Mouse (Mus musculus): ENCODE results near the gene Sebox.
"Not testable (repeated sequence)": the region's sequence is repeated elsewhere in the genome, so short reads cannot be mapped to it uniquely, and the experiment has no call there.

The Sebox gene

DNA sequence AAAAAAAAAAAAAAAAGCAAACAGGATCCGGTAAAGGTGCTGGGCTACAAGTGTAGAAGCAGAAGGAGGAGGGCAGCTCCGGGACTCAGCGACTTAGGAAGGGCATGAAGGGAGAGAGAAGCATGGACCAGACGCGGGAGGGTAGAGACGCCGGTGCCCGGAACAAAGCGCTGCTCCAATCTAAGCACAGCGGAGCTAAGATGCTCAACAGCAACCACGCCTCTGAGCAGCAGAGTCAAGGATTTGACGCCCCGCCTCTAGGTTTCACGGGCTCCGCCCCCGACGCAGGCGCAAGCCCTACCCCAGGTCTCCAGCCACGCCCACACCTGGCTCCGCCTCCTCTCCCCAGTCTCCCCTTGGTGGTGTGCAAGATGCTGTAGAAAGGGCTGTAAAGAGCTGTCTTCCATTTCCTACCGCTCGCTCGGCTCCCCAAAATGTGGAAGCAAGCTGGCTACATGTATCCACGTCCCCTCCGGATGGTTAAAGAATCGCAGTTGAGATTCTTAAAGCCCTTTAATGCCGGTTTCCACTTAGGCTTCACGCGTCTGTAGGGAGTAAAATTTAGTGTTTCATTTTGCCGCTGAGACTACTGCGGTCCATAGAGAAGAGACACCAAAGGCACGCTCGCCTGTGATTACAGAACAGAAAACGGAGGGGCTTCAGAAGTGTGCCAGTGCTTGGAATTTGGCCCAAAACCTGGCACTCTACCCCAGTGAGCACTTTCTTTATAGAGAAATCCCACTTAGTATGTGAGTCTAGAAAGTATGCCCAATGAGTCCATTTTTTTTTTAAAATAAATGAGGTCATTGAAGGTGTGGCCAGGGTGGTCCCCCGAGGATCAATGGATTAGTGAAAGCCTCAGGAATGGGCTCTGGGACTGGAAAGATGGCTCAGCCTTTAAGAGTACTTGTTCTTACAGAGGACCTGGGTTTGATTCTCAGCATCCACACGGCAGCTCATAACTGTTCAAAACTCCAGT lies 5.4 kb upstream of the Sebox start, which contains the start of gene Sarm1:
Gene Sarm1, minus strand, starts transcription at position 211 of the 979 bp plus-strand sequence.
- DNase-seq (ENCODE audit: low spot score) = peak; percentile 98

DNA sequence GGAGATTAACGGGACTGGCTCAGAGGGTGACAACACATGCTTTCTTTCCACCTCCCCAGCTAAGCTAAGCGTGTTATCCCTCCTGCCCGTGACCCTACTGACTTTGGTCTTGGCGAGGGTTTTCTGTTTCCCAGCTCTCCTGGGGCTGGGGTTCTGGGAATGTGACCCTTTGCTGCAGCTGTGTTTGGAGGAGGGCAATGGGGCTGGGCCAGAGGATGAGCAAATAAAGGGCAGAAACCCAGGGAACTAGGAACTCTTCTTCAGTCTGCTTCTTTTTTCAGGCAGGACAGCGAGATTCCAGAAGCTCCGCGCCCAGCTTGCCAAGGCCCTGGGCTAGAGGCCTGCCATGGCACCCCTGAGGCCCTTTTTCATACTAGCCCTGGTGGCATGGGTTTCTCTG lies 4.2 kb upstream of the Sebox start, which contains the start of gene Vtn:
Gene Vtn, plus strand, starts transcription at position 88 of the 400 bp plus-strand sequence.
- DNase-seq (ENCODE audit: low spot score) = no peak

- DNase-seq (ENCODE audit: low spot score) = no peak
Observed at GRCm38 (mm10) chr11:78499543-78499942, 3.7 kb upstream of the Sebox start.

DNA sequence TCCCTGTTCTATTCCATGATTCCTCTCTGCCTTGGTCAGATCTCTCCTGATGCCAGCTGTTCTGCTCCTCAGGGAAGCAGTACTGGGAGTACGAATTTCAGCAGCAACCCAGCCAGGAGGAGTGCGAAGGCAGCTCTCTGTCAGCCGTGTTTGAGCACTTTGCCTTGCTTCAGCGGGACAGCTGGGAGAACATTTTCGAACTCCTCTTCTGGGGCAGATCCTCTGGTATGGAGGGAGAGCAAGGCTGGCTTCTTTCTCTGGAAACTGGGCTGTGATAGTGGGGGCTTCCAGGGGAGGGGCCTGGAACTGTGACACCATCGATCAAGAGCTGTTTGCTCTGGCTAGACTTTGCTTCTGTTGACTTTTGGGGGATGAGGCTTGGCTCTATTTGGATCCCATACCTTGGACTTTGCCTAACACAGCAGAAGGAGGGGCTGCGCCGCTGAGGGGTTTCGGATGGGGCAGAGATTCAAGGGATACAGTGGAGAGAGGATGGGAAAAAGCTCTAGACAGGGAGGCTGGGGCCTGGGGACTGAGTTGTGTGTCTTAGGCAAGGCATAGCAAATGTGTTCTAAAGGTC lies 2.5 kb upstream of the Sebox start:
- DNase-seq (ENCODE audit: low spot score) = no peak

DNA sequence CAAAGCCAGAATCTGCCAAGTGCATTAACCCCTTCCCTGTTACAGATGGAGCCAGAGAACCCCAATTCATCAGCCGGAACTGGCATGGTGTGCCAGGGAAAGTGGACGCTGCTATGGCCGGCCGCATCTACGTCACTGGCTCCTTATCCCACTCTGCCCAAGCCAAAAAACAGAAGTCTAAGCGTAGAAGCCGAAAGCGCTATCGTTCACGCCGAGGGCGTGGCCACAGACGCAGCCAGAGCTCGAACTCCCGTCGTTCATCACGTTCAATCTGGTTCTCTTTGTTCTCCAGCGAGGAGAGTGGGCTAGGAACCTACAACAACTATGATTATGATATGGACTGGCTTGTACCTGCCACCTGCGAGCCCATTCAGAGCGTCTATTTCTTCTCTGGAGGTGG lies 1.7 kb upstream of the Sebox start:
- no peak for DNase-seq (ENCODE audit: low spot score)

GRCm38 (mm10) chr11:78505430-78505829 lies 2.2 kb downstream of the Sebox start:
- DNase-seq (ENCODE audit: low spot score) = no peak

DNA sequence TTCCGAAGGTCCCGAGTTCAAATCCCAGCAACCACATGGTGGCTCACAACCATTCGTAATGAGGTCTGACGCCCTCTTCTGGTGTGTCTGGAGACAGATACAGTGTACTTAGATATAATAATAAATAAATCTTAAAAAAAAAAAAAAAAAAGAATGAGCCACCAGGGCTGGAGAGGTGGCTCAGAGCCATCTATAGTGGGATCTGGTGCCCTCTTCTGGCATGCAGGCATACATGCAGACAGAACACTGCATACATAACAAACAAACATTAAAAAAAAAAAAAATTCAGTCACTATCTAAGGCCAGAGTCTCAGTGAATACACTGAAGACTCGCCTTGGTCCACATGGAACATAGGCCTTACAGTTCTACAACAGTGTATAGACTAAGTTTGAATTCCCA lies 5.9 kb downstream of the Sebox start:
- peak; percentile 46 for DNase-seq (ENCODE audit: low spot score)

DNA sequence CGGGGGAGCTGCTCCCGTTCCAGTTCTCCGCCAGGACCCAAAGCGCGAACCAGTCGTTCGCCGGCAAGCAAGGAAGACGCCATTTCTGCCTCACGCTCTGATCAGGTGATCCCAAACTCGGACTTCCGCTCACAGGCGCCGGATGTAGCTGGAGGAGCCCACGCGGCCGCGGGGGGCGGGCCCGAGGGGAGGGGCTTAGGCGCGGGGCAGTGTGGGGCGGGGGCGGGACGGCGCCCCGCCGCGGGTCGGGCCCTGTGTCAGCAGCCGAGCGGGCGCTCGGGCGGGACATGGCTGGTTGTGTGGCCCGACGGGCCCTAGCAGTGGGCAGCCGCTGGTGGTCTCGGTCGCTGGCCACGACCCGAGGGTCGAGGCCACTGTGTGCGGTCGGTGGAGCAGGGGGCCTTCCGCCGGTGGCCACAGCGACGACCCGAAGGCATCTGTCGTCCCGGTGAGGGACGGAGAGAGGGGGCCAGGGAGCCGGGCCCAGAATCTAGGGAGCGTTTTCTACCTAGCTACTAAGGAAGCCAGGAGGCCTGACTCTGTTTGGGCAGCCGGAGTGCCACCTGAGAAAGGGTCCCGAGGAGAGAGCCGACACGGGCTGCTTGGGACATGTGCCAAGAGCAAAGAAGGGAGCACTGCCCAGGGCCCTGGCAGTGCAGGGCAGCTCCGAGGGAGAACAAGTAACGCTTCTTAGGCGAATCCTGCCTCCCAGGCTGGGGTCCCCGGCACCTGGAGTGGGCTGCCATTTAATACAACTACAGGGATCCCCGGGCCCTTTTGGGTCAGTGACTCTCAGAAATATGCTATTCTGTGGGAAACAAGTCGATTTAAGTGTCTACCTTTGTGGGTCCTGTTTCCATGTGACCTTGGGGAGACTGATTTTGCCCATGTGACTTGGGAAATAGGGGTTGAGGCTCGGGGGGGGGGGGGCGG lies 9.0 kb downstream of the Sebox start, which contains the start of the genes Tmem199 and Poldip2:
Gene Tmem199, minus strand, starts transcription at position 148 of the 933 bp plus-strand sequence.
Gene Poldip2, plus strand, starts transcription at position 169 of the 933 bp plus-strand sequence.
- DNase-seq (ENCODE audit: low spot score) = peak; percentile 91

GRCm38 (mm10) chr11:78513106-78513790 lies 10.0 kb downstream of the Sebox start:
- no peak for DNase-seq (ENCODE audit: low spot score)

DNA sequence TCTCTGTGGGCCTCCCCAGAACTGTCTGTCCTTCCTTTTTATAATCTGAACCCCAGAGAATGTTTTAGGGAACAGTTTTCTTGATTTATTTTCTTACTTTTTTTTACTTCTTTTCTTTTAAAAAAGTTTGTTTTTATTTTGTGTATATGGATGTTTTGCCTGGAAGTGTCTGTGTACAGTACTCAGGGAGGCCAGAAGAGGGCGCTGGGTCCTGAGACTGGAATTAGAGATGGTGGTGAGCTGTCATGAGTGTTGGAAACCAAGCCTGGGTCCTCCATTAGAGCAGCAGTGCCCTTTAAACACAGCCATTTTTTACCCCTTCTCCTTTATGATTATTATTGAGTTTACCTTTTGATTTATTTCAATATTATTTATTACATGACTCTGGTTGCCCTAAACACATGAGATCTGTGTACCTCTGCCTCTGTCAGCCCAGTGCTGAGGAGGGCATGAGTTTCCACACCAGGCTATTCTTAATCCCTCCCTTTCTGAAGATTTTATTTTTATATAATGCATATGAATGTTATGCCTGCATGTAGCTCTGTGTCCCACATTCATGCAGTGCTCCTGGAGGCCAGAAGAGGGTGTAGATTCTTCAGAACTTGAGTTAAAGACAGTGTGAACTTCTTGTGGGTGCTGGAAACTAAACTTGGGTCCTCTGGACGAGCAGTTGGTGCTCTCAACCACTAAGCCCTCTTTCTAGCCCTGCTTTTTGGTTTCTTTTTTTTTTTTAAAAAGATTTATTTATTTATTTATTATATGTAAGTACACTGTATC lies 12.5 kb downstream of the Sebox start:
- DNase-seq (ENCODE audit: low spot score) = no peak

DNA sequence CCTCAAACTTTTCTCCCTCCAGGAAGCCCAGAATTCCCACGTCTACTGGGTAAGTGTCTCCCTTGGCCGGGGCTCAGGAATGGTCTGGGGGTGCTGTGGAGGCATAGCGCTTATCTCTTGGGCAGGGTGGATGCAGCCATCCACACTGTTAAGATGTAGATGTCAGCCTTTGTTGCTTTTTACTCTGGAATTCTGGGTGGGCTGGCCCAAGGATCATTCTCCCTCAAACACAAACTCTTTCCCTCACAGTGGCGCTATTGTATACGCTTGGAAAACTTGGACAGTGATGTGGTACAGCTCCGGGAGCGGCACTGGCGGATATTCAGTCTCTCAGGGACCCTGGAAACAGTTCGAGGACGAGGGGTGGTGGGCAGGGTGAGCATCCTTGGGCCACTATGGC lies 15.7 kb downstream of the Sebox start:
- no peak for DNase-seq (ENCODE audit: low spot score)

DNA sequence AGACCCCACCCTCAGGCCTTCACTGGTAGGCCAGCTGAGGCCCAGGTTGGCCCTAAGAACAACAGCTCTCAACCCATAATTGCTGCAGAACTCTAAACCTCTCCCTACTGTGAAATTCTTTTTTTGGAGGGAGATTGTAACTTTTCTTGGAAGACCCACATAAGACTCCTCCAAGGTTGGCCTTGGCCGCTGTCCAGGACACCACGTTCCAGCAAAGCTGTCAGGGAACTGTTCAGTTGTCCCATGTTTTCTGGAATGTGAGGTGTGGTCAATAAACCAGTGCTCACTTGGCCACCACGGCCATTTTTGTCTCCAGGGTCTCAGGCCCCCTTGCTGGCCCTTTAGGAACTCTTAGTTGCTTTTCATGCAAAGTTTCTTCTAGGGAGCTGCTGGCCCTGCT lies 18.6 kb downstream of the Sebox start:
- DNase-seq (ENCODE audit: low spot score) = no peak

- DNase-seq (ENCODE audit: low spot score) = peak; percentile 16
Observed at GRCm38 (mm10) chr11:78522481-78522997, 19.3 kb downstream of the Sebox start.

- DNase-seq (ENCODE audit: low spot score) = no peak
Observed at GRCm38 (mm10) chr11:78523241-78523955, 20.2 kb downstream of the Sebox start.

- no peak for DNase-seq (ENCODE audit: low spot score)
Observed at GRCm38 (mm10) chr11:78524838-78525237, 21.6 kb downstream of the Sebox start.

- DNase-seq (ENCODE audit: low spot score) = no peak
Observed at GRCm38 (mm10) chr11:78528714-78529113, 25.5 kb downstream of the Sebox start.

DNA sequence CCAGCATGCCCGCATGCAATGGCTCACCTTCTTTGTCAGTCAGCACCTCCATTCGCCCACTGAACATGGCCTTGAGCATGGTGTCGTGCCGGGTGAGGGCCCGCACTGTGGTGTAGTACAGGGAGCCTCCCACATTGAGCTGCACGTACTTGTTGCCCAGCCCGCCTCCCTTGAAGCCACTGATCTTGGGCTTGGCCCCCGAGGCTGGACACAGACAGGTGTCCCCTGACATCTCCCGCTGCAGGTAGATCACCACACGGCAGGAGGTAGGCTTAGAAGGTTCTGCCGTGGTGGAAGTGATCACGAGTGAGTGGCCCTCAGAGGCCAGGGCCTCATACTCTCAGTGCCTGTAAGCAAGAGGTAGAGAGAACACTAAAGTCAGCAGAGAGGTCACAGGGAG lies 26.8 kb downstream of the Sebox start:
- DNase-seq (ENCODE audit: low spot score) = no peak

- no peak for DNase-seq (ENCODE audit: low spot score)
Observed at GRCm38 (mm10) chr11:78531046-78531445, 27.8 kb downstream of the Sebox start.

DNA sequence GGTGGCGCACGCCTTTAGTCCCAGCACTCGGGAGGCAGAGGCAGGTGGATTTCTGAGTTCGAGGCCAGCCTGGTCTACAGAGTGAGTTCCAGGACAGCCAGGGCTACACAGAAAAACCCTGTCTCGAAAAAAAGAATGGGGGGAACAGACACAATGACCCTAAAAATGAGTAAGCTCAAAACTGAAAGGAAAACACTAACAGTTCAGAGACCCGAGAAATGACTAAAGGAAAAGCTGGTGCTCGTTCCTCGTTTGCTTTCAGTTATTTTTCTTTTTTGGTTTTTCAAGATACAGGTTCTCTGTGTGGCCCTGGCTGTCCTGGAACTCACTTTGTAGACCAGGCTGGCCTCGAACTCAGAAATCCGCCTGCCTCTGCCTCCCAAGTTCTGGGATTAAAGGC lies 28.3 kb downstream of the Sebox start:
- DNase-seq (ENCODE audit: low spot score) = not testable (repeated sequence)

GRCm38 (mm10) chr11:78534516-78534915 lies 31.3 kb downstream of the Sebox start:
- no peak for DNase-seq (ENCODE audit: low spot score)
